ENCODE assay signal across 15 mouse cellular contexts in the genomic region with DNA sequence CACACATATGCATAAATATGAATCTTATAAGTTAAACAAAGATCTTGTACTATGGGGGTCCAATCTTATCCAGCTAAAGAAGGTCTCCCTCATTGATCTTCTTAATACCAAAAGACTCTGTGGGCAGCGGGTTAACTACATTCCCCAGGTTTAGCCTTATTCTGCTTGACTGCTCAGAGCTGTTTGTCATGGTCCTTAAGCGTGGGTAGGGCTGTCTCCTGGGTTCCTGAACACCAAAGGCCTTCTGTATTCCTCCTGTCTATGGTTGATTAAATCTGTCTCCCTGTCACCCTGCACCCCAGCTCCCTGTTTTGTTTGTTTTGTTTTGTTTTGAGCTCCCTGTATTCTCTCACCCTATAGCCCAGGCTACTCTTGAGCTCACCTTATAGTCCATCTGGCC.
"Had no signal": no experiment of that assay in that cellular context is flagged by ENCODE, and none has a peak within 500 bp of the region (broad histone marks: within the 10 kb centered on the region; RNA-seq: fewer than 3 reads in every experiment).

No protein-coding gene starts in this region.

- ATAC-seq: liver, embryonic 12.5 days; midbrain, embryonic 15.5 days had no signal

- H3K4me3 ChIP-seq: limb, embryonic 15.5 days; liver, embryonic 12.5 days; midbrain, embryonic 15.5 days; stomach, embryonic 15.5 days had no signal

- H3K4me1 ChIP-seq: limb, embryonic 15.5 days; liver, embryonic 12.5 days; stomach, embryonic 15.5 days had no signal

- H3K9me3 ChIP-seq: limb, embryonic 15.5 days; liver, embryonic 12.5 days; midbrain, embryonic 15.5 days; stomach, embryonic 15.5 days had no signal

- H3K36me3 ChIP-seq: limb, embryonic 15.5 days; liver, embryonic 12.5 days; midbrain, embryonic 15.5 days; stomach, embryonic 15.5 days had no signal

- DNase-seq: kidney, adult 11 months; kidney, postnatal 25 days; layer of hippocampus, adult 9-11 months; layer of hippocampus, postnatal 36 days; lung, embryonic 14.5 days; lung, postnatal 10 days; lung, postnatal 4 days; right cerebral cortex, postnatal 14 days; thymus, adult 2 months; thymus, postnatal 25 days had no signal

- H3K9ac ChIP-seq: limb, embryonic 15.5 days; liver, embryonic 12.5 days; lung, embryonic 14.5 days; midbrain, embryonic 15.5 days; stomach, embryonic 15.5 days had no signal

- H3K27ac ChIP-seq: limb, embryonic 15.5 days; liver, embryonic 12.5 days; midbrain, embryonic 15.5 days; stomach, embryonic 15.5 days had no signal

- H3K27me3 ChIP-seq: limb, embryonic 15.5 days; midbrain, embryonic 15.5 days; stomach, embryonic 15.5 days had no signal

- H3K4me2 ChIP-seq: limb, embryonic 15.5 days; liver, embryonic 12.5 days; lung, embryonic 14.5 days; midbrain, embryonic 11.5 days; midbrain, embryonic 15.5 days; stomach, embryonic 15.5 days had no signal
